Mouse (Mus musculus): ENCODE data around the gene Add1. TPM values are rescaled to one million over a fixed set of nuclear protein-coding genes. Genes with fewer than 3 reads are reported as not detected.

Add1 gene
- polyA plus RNA-seq, 1 experiment from 2014 or later, result 200 TPM

DNA sequence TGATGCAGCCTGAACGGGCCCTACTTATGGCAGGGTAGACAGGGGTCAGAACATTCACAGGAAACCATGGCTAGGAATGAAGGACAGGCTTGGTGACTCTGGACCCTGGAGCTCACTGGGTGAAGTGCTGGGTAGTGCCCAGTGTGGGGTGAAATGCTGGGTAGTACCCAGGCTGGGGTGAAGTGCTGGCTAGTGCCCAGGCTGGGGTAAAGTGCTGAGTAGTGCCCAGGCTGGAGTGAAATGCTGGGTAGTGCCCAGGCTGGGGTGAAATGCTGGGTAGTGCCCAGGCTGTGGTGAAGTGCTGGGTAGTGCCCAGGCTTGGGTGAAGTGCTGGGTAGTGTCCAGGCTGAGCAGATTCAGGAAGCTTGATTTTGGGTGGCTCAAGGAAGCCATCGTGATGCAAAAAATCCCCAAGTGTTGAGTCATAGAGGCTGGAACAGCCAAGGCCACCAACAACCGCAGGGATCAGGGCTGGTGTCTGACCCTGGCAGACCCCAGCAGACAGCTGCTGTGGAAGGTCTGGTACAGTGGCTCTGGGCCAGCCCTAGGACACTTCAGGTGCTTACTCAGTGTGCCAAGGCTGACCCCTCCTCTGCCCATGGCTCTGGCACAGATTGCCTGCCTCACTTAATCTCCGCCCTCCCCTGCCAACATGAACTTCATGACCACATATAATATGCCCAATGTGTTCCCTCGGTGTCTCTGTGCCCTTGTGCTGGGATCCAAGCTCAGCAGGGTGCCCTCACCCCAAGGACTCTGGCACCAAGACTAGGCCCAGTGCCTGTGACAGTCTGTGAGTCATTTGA, 38.5 kb upstream of the Add1 start:
- H3K27ac ChIP-seq, result no peak overlapping the region
- no peaks in the 10 kb centered on the region for H3K36me3 ChIP-seq
- ATAC-seq (replicated peaks; ENCODE audit: low FRiP score), result no peak
- WGBS, result 83% methylated on average over 5 of the region's 5 CpGs
- H3K4me3 ChIP-seq (replicated peaks), result no peak overlapping the region
- H3K9ac ChIP-seq, result no peak overlapping the region
- H3K4me1 ChIP-seq, result 0 out of 2 replicates have a peak, but pooled peaks cover 9% of the 10 kb centered on the region
- no peaks in the 10 kb centered on the region for H3K9me3 ChIP-seq (replicated peaks)
- H3K4me2 ChIP-seq, result no peak overlapping the region
- H3K27me3 ChIP-seq, result no peaks in the 10 kb centered on the region

DNA sequence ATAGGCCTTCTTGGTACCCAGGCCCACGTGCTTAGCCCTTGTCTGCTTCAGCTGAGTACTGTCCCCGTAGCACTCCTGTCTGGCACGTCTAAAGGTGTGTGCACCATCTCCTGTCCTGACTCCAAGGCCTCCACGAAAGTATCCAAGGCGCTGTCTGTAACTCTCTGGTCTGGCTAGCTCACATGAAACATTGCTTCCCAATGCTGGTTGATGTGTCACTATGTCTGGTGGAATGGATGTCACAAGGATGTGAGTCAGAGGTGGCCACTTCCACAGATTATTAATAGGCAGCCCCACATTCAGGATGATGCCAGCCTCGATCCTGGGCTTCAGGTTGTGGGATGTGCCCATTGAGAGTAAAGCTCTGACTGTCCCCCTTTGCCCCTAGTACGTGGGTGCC, 37.6 kb upstream of the Add1 start:
- no peaks in the 10 kb centered on the region for H3K9me3 ChIP-seq (replicated peaks)
- H3K27me3 ChIP-seq, result no peaks in the 10 kb centered on the region
- H3K36me3 ChIP-seq, result no peaks in the 10 kb centered on the region
- no peak for ATAC-seq (replicated peaks; ENCODE audit: low FRiP score)
- 85% methylated on average over 7 of the region's 7 CpGs for WGBS
- 0 out of 2 replicates have a peak, but pooled peaks cover 4% of the 10 kb centered on the region for H3K4me1 ChIP-seq
- no peak overlapping the region for H3K4me2 ChIP-seq
- no peak overlapping the region for H3K27ac ChIP-seq
- H3K9ac ChIP-seq, result no peak overlapping the region
- H3K4me3 ChIP-seq (replicated peaks), result no peak overlapping the region

- H3K4me3 ChIP-seq (replicated peaks), result no peak overlapping the region
- ATAC-seq (replicated peaks; ENCODE audit: low FRiP score), result no peak
- H3K4me1 ChIP-seq, result peaks cover 6% of the 10 kb centered on the region; the same call in 1 of the 2 replicates
- H3K27me3 ChIP-seq, result no peaks in the 10 kb centered on the region
- H3K9me3 ChIP-seq (replicated peaks), result no peaks in the 10 kb centered on the region
- no peak overlapping the region for H3K9ac ChIP-seq
- 70% methylated on average over 7 of the region's 7 CpGs for WGBS
- H3K36me3 ChIP-seq, result no peaks in the 10 kb centered on the region
- no peak overlapping the region for H3K4me2 ChIP-seq
- H3K27ac ChIP-seq, result no peak overlapping the region
Observed at GRCm38 (mm10) chr5:34538079-34538478, 35.4 kb upstream of the Add1 start.

- ATAC-seq (replicated peaks; ENCODE audit: low FRiP score), result no peak
- Histone ChIP-seq H3K9me3 (replicated peaks) (no peaks in the 10 kb centered on the region), H3K4me1 (peaks cover 9% of the 10 kb centered on the region; the same call in 1 of the 2 replicates), H3K4me2 (no peak overlapping the region), H3K36me3 (no peaks in the 10 kb centered on the region), H3K4me3 (replicated peaks) (no peak overlapping the region), H3K27ac (no peak overlapping the region), H3K9ac (no peak overlapping the region), H3K27me3 (no peaks in the 10 kb centered on the region)
- WGBS, result 32% methylated on average over 5 of the region's 5 CpGs
Observed at GRCm38 (mm10) chr5:34538527-34538926, 34.9 kb upstream of the Add1 start.

DNA sequence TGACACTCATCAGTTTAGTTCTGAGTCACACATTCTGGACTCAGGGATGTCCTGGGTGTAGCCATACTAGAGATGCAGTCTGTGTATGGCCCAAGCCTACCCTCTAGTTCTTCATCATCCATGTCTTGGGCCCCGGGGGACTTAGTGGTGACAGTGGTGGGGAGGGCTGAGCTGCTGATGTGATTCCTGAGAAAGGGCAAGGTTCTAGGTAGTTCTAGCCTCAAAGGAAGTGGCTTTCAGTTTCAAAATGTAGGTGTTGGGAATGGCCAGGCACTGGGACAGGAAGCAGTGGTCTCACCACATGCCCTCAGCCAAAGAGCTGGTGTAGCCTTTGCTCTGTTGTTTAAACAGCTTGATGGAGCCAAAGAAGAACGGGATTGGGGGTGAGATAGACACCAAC, 34.3 kb upstream of the Add1 start:
- 88% methylated on average over 2 of the region's 2 CpGs for whole genome bisulfite sequencing
- Histone ChIP-seq H3K27ac (no peak overlapping the region), H3K36me3 (no peaks in the 10 kb centered on the region), H3K4me2 (no peak overlapping the region), H3K27me3 (no peaks in the 10 kb centered on the region), H3K9me3 (replicated peaks) (no peaks in the 10 kb centered on the region), H3K4me3 (replicated peaks) (no peak overlapping the region), H3K9ac (no peak overlapping the region), H3K4me1 (peaks cover 9% of the 10 kb centered on the region; the same call in 1 of the 2 replicates)
- ATAC-seq (replicated peaks; ENCODE audit: low FRiP score), result no peak

GRCm38 (mm10) chr5:34542166-34542565, 31.3 kb upstream of the Add1 start:
- no peak overlapping the region for H3K27ac ChIP-seq
- ATAC-seq (replicated peaks; ENCODE audit: low FRiP score), result no peak
- no peaks in the 10 kb centered on the region for H3K27me3 ChIP-seq
- no peak overlapping the region for H3K4me3 ChIP-seq (replicated peaks)
- peaks cover 9% of the 10 kb centered on the region; the same call in 1 of the 2 replicates for H3K4me1 ChIP-seq
- no peaks in the 10 kb centered on the region for H3K9me3 ChIP-seq (replicated peaks)
- no peak overlapping the region for H3K9ac ChIP-seq
- no peaks in the 10 kb centered on the region for H3K36me3 ChIP-seq
- WGBS, result 82% methylated on average over 1 of the region's 1 CpGs
- no peak overlapping the region for H3K4me2 ChIP-seq

- Histone ChIP-seq H3K36me3 (no peaks in the 10 kb centered on the region), H3K4me2 (no peak overlapping the region), H3K9ac (no peak overlapping the region), H3K9me3 (replicated peaks) (no peaks in the 10 kb centered on the region), H3K27me3 (no peaks in the 10 kb centered on the region), H3K27ac (no peak overlapping the region), H3K4me1 (peaks cover 9% of the 10 kb centered on the region; the same call in 1 of the 2 replicates), H3K4me3 (replicated peaks) (no peak overlapping the region)
- 49% methylated on average over 4 of the region's 4 CpGs for WGBS
- no peak for ATAC-seq (replicated peaks; ENCODE audit: low FRiP score)
Observed at GRCm38 (mm10) chr5:34543114-34543513, 30.4 kb upstream of the Add1 start.

DNA sequence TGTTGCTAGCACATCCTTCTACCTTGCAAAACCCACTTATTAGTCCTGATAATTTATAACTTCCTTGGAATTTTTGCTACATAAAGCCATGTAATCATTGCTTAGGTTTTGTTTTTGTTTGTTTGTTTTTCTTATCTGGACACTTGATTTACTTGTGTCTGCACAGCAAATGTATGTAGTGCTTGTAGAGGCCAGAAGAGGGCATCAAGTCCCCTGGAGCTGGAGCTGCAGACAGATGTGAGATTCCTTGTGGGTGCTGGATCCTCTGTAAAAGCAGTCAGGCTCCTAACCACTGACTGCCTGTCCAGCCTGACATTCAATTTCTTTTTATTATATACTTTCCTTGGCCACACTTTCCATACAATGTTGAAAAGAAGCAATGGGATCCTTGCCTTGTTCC, 26.1 kb upstream of the Add1 start:
- H3K4me3 ChIP-seq (replicated peaks), result no peak overlapping the region
- ATAC-seq (replicated peaks; ENCODE audit: low FRiP score), result no peak
- peaks cover 12% of the 10 kb centered on the region for H3K36me3 ChIP-seq
- no peak overlapping the region for H3K27ac ChIP-seq
- no peak overlapping the region for H3K9ac ChIP-seq
- H3K9me3 ChIP-seq (replicated peaks), result no peaks in the 10 kb centered on the region
- no peaks in the 10 kb centered on the region for H3K27me3 ChIP-seq
- H3K4me2 ChIP-seq, result no peak overlapping the region
- peaks cover 20% of the 10 kb centered on the region for H3K4me1 ChIP-seq

- Histone ChIP-seq H3K4me1 (peaks cover 15% of the 10 kb centered on the region), H3K9ac (peak overlapping the region; percentile 95), H3K27ac (no peak overlapping the region), H3K4me2 (peak overlapping the region; percentile 86), H3K27me3 (no peaks in the 10 kb centered on the region), H3K36me3 (peaks cover 22% of the 10 kb centered on the region), H3K9me3 (replicated peaks) (no peaks in the 10 kb centered on the region), H3K4me3 (replicated peaks) (peak overlapping the region; percentile 95)
- 22% methylated on average over 8 of the region's 8 CpGs for WGBS
- 0 out of 2 replicates have a peak, but pooled peaks have one; percentile 10 for ATAC-seq (replicated peaks; ENCODE audit: low FRiP score)
Observed at GRCm38 (mm10) chr5:34549135-34549482, 24.4 kb upstream of the Add1 start.

GRCm38 (mm10) chr5:34549483-34550221, 23.8 kb upstream of the Add1 start:
- peak overlapping the region; percentile 62; the same call in 1 of the 2 replicates for H3K27ac ChIP-seq
- peaks cover 26% of the 10 kb centered on the region for H3K36me3 ChIP-seq
- H3K4me3 ChIP-seq (replicated peaks), result peak overlapping the region; percentile 95
- H3K9me3 ChIP-seq (replicated peaks), result no peaks in the 10 kb centered on the region
- H3K4me2 ChIP-seq, result peak overlapping the region; percentile 86
- ATAC-seq (replicated peaks; ENCODE audit: low FRiP score), result peak; percentile 87
- peak overlapping the region; percentile 95 for H3K9ac ChIP-seq
- H3K27me3 ChIP-seq, result no peaks in the 10 kb centered on the region
- under 1% methylated on average over 49 of the region's 49 CpGs for WGBS
- H3K4me1 ChIP-seq, result peaks cover 15% of the 10 kb centered on the region

GRCm38 (mm10) chr5:34550251-34550650, 23.2 kb upstream of the Add1 start:
- WGBS, result 12% methylated on average over 6 of the region's 6 CpGs
- no peak overlapping the region for H3K27ac ChIP-seq
- peak overlapping the region; percentile 95 for H3K4me3 ChIP-seq (replicated peaks)
- peaks cover 32% of the 10 kb centered on the region for H3K36me3 ChIP-seq
- no peaks in the 10 kb centered on the region for H3K27me3 ChIP-seq
- peak overlapping the region; percentile 86 for H3K4me2 ChIP-seq
- H3K4me1 ChIP-seq, result peaks cover 15% of the 10 kb centered on the region
- ATAC-seq (replicated peaks; ENCODE audit: low FRiP score), result no peak
- no peaks in the 10 kb centered on the region for H3K9me3 ChIP-seq (replicated peaks)
- H3K9ac ChIP-seq, result peak overlapping the region; percentile 95; the same call in 1 of the 2 replicates

DNA sequence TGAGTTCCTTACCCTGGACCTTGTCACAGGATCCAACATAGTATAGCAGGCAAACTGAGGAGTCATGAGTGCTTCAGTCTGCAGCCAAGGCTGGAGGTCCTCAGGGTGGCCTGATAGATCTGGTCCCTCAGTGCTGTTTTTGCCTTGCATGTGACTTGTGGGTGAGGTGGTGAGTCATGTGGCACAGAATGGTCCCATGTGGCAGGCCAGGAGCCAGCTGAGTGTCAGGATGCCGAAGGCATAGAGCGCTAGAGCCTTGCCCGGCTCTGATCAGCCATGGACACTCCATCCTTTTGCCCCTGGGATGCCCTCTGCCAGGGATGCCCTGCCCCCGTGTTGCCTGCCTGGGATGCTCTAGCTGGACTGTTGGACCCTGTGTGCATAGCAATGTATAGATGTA, 21.6 kb upstream of the Add1 start:
- no peaks in the 10 kb centered on the region for H3K27me3 ChIP-seq
- H3K9ac ChIP-seq, result no peak overlapping the region
- H3K9me3 ChIP-seq (replicated peaks), result no peaks in the 10 kb centered on the region
- H3K4me3 ChIP-seq (replicated peaks), result no peak overlapping the region
- no peak for ATAC-seq (replicated peaks; ENCODE audit: low FRiP score)
- peaks cover 48% of the 10 kb centered on the region for H3K36me3 ChIP-seq
- no peak overlapping the region for H3K4me2 ChIP-seq
- no peak overlapping the region for H3K27ac ChIP-seq
- peaks cover 15% of the 10 kb centered on the region for H3K4me1 ChIP-seq
- 96% methylated on average over 4 of the region's 4 CpGs for WGBS
